Mouse (Mus musculus): ENCODE data around the gene Col15a1.

Gene Col15a1

DNA sequence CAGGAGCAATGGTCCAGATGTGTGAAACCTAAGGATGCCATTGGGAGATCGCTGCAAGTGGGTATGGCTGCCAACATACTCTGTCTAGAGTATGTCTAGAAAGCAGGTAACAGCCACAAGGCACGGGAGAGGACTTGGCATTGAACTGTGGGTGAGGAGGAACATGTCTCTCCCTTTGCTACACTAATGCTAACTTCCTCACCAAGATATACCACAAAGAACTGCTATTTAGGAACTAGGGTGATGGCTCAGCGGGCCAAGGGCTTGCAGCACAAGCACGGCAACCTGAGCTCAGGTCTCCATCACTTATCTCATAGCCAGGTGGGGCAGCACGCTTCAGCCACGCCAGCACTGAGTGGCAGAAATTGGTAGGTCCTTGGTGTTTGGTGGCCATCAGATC lies 103.5 kb downstream of the Col15a1 start:
- DNase-seq, result no peak

GRCm38 (mm10) chr4:47311929-47312328 lies 104.0 kb downstream of the Col15a1 start:
- no peak for DNase-seq

DNA sequence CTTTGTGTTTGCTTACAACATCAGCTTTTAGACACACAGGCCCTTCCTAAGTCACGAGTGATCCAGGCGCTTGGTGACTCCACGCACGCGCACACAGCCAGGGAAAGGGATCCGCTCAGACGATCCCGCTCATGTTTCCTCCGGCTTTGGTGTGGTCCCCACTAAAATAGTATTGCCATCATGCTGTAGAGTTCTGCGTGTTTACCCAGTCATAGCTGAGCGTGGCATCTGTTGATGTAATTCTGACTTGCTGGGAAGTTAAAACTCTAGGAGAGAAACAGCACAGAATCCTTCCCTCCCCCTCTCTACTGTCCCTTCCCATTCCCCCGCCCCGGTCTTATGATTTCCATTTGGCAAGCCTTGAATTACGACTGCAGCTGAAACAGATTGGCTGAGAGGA lies 104.7 kb downstream of the Col15a1 start:
- no peak for DNase-seq

GRCm38 (mm10) chr4:47313710-47314410 lies 105.9 kb downstream of the Col15a1 start:
- DNase-seq, result no peak

DNA sequence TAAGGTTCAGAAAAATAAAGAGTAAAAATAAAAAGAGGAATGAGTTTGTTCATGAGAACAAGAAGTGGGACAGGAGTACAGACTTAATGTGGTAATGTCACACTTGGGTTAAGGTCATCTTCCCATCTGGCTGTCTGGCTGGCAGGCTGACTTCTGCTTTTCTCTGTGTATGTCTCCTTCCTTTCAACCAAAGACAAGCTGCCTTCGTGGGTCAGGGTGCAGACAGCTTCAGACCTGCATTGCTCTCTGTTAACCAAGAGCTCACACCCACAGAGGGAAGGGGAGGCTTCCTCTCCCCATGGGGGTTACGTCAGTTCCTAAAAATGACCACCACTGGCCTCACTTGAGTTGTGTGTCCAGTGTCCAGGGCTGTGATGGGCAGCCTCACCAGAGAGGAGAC lies 107.5 kb downstream of the Col15a1 start:
- DNase-seq, result no peak

GRCm38 (mm10) chr4:47316432-47316831 lies 108.5 kb downstream of the Col15a1 start:
- DNase-seq, result no peak

GRCm38 (mm10) chr4:47319561-47320321 lies 111.8 kb downstream of the Col15a1 start:
- DNase-seq, result no peak

GRCm38 (mm10) chr4:47322315-47322714 lies 114.4 kb downstream of the Col15a1 start:
- DNase-seq, result peak in 1 of 2 experiments; percentile 24

- DNase-seq, result peak in 1 of 2 experiments; percentile 10
These were observed 116.2 kb downstream of the Col15a1 start for GRCm38 (mm10) chr4:47324206-47324605.

DNA sequence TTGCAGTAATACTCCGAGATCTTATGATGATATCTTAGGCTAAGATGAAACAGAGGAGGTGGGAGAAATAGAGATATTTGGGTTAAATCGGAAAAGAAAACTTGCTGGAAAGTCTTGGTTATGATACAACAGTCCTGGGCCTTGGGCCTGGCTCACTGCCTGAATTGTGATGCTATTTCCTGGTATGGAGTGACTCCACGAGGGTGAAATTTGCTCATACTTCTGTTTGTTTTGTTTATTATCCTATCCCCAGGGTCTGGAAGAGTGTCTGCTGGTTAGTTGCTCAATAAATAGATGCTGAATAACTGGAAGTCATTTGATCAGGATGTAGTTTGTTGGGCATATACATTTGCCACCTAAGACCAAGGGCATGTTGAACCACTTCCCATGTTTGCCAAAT lies 119.8 kb downstream of the Col15a1 start:
- DNase-seq, result no peak

- DNase-seq, result peak in 1 of 2 experiments; percentile 24
These were observed 121.3 kb downstream of the Col15a1 start for GRCm38 (mm10) chr4:47329285-47329684.

GRCm38 (mm10) chr4:47330378-47331052 lies 122.6 kb downstream of the Col15a1 start:
- peak in 1 of 2 experiments; percentile 31 for DNase-seq

- DNase-seq, result peak in 1 of 2 experiments; percentile 1
These were observed 124.9 kb downstream of the Col15a1 start for GRCm38 (mm10) chr4:47332812-47333343.

GRCm38 (mm10) chr4:47333541-47333940 lies 125.6 kb downstream of the Col15a1 start:
- DNase-seq, result peak in 1 of 2 experiments; percentile 5

- no peak for DNase-seq
These were observed 129.1 kb downstream of the Col15a1 start for GRCm38 (mm10) chr4:47336941-47337600.

DNA sequence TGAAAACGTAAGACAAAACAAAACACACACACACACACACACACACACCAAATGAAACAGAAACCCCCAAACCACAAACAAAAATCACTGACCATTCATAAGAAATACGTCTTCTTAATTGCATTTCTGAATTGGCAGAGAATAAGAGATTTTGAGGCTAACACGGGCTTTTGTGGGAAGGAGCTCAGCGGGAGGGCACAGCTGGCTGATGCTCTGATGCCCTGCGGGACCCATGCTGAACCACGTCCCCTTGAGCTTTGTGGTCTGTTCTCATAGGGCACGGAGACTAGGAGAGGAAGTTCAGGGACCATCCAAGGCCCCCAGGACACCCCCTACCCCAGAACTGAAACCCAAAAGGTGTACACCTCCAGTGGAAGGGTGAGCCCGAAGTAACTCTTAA lies 134.7 kb downstream of the Col15a1 start:
- no peak for DNase-seq

GRCm38 (mm10) chr4:47347022-47347421 lies 139.1 kb downstream of the Col15a1 start:
- no peak for DNase-seq

DNA sequence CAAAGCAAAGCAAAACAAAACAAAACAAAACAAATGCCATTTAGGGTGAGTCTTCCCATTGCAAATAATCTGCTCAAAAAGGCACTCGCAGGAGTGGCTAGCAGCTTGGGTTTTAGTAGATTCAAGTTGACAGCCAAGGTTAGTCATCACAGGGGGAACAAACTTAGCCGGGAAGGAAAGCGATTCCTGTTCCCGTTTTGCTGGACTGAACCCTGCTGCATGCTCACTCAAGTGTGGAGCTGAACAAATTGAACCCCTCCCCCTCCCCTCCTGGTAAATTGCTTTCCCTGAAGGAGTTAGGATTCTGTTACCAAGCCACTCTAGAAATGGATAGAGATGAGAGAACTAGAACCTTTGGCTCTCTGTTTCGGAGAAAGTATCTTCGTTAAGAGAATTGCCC lies 141.8 kb downstream of the Col15a1 start:
- DNase-seq, result peak; percentile 65 to 77

GRCm38 (mm10) chr4:47351386-47352049 lies 143.6 kb downstream of the Col15a1 start:
- DNase-seq, result peak; percentile 55 to 85

DNA sequence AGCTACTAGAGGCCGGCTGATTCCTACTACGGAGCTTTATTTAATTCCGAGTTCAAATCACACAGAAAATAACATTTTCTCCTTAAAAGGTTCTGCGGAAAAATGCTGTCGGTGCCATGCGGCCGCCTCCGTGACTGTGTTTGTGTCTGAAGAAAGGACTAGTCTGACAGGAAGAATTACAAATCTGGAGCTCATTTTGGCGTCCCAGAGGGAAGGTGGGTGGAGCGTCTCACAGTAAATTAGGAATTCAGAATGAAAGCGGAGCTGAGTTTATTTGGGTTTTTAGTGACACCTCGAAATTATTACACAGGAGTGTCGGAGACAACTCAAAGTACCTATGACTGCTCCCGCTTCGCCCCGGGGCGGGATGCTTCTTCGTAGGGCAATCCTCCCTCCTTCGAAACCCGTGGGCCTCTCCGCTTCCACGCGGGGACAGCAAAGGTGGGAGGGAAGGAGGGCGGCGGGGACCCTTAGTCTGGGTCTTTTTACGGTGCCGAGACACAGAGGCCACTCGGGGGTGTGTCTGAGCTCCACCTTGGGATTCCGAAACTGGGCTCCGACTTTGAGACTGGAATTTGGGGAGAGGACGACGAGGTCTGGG lies 144.2 kb downstream of the Col15a1 start:
- DNase-seq, result peak; percentile 54 to 62

- DNase-seq, result peak; percentile 99 to 100
These were observed 144.9 kb downstream of the Col15a1 start, which contains the start of gene Tgfbr1 for GRCm38 (mm10) chr4:47352803-47353388. Gene Tgfbr1 (plus strand): TSS chr4:47353222.

Data from kidney, postnatal 25 days (tissue).